Mouse (Mus musculus) layer of hippocampus, adult 8-10 months (tissue): ENCODE data around the gene Mlh3. TPM values are rescaled to one million over a fixed set of nuclear protein-coding genes. Genes with fewer than 3 reads are reported as not detected.
"Not testable (repeated sequence)": the region's sequence is repeated elsewhere in the genome, so short reads cannot be mapped to it uniquely, and the experiment has no call there.

Experiments used
- DNase-seq, 2 experiments: peaks; one replicate each; pipeline ENCODE4 v3.0.0; 2022; ENCODE audit warnings: low spot score in 2 of 2
- total RNA-seq, 4 experiments: library from RNA; stranded (reverse); gene quantifications; 2 replicates each; pipeline ENCODE4 v1.2.4; 2022

Gene Mlh3
- total RNA-seq, 4 experiments from 2014 or later: 17.8 to 23.1 (median 20.5) TPM

- not testable (repeated sequence) for DNase-seq
These were observed 11.4 kb upstream of the Mlh3 start for GRCm38 (mm10) chr12:85281756-85282155.

GRCm38 (mm10) chr12:85280845-85281651 is 10.6 kb upstream of the Mlh3 start:
- DNase-seq: no peak

GRCm38 (mm10) chr12:85280105-85280844 is 9.9 kb upstream of the Mlh3 start:
- DNase-seq: peak; percentile 96 to 98

- no peak for DNase-seq
These were observed 9.1 kb upstream of the Mlh3 start for GRCm38 (mm10) chr12:85279396-85280080.

GRCm38 (mm10) chr12:85278919-85279318 is 8.5 kb upstream of the Mlh3 start:
- DNase-seq: no peak

- no peak for DNase-seq
These were observed 5.9 kb upstream of the Mlh3 start for GRCm38 (mm10) chr12:85276273-85276672.

- DNase-seq: no peak
These were observed 3.1 kb upstream of the Mlh3 start for GRCm38 (mm10) chr12:85273508-85273907.

GRCm38 (mm10) chr12:85271843-85272206 is 1.4 kb upstream of the Mlh3 start:
- DNase-seq: no peak

- no peak for DNase-seq
These were observed 888 bp upstream of the Mlh3 start for GRCm38 (mm10) chr12:85271132-85271842.

GRCm38 (mm10) chr12:85269821-85270220 is 578 bp downstream of the Mlh3 start:
- DNase-seq: no peak

- DNase-seq: no peak
These were observed 4.2 kb downstream of the Mlh3 start for GRCm38 (mm10) chr12:85266248-85266647.

GRCm38 (mm10) chr12:85264940-85265339 is 5.5 kb downstream of the Mlh3 start:
- no peak for DNase-seq

- no peak for DNase-seq
These were observed 5.9 kb downstream of the Mlh3 start for GRCm38 (mm10) chr12:85264531-85264930.

- DNase-seq: no peak
These were observed 7.2 kb downstream of the Mlh3 start for GRCm38 (mm10) chr12:85263190-85263589.

GRCm38 (mm10) chr12:85262489-85262888 is 7.9 kb downstream of the Mlh3 start:
- no peak for DNase-seq

- DNase-seq: no peak
These were observed 13.3 kb downstream of the Mlh3 start for GRCm38 (mm10) chr12:85257008-85257639.

- DNase-seq: no peak
These were observed 14.2 kb downstream of the Mlh3 start for GRCm38 (mm10) chr12:85256074-85256751.

- no peak for DNase-seq
These were observed 18.3 kb downstream of the Mlh3 start for GRCm38 (mm10) chr12:85252083-85252482.

- no peak for DNase-seq
These were observed 32.8 kb downstream of the Mlh3 start for GRCm38 (mm10) chr12:85237553-85237952.
